Comparison of ENCODE assay signal across 26 mouse cellular contexts in genomic region chr12:119777559-119777958, GRCm38 (mm10).
DNase-seq lines count a peak whose midpoint lies in the region; ATAC-seq and TF ChIP-seq lines count a peak whose summit lies in the region.
"Had no signal": no experiment of that assay in that cellular context is flagged by ENCODE, and none has a peak within 500 bp of the region (broad histone marks: within the 10 kb centered on the region; RNA-seq: fewer than 3 reads in every experiment).

No protein-coding gene starts in this region.

- no peak for ATAC-seq in heart, embryonic 11.5 days (replicated peaks; ENCODE audit: insufficient number of reproducible peaks, low FRiP score, low TSS enrichment)
- no peak for ATAC-seq in midbrain, embryonic 14.5 days (ENCODE audit: low FRiP score, low TSS enrichment)
- ATAC-seq in erythroid progenitor cell, adult 5-6 weeks (replicated peaks; ENCODE audit: low FRiP score, poor library complexity, severe bottlenecking): no peak
- ATAC-seq: activated CD4-positive, CD25-positive, alpha-beta regulatory T cell, adult 4 months; CD4-positive, CD25-positive, alpha-beta regulatory T cell, adult 4 months; forebrain, embryonic 13.5 days; forebrain, embryonic 15.5 days; forebrain, postnatal 0 days had no signal

- TF ChIP-seq CTCF in ES-Bruce4 (IDR thresholded peaks at IDR 0.05; ENCODE audit: low read depth, low read length): no peak

- H3K27ac ChIP-seq in ES-Bruce4 (ENCODE audit: insufficient read depth, low read length): peak overlapping the region; percentile 89
- H3K27ac ChIP-seq in heart, embryonic 11.5 days (ENCODE audit: low read depth, low read length): no peak overlapping the region
- H3K27ac ChIP-seq in midbrain, embryonic 14.5 days (replicated peaks; ENCODE audit: low read depth, low read length): no peak overlapping the region
- H3K27ac ChIP-seq: embryonic facial prominence, embryonic 12.5 days; embryonic facial prominence, embryonic 15.5 days; forebrain, embryonic 13.5 days; forebrain, embryonic 15.5 days had no signal

- TF ChIP-seq POLR2A in ES-Bruce4 (IDR thresholded peaks at IDR 0.05; ENCODE audit: insufficient read depth, low read length): no peak

- H3K4me1 ChIP-seq in ES-Bruce4 (ENCODE audit: control insufficient read depth, insufficient read depth, low read length): peaks cover 2% of the 10 kb centered on the region
- H3K4me1 ChIP-seq in heart, embryonic 11.5 days (ENCODE audit: control insufficient read depth, insufficient read depth, low read length): no peaks in the 10 kb centered on the region
- H3K4me1 ChIP-seq in midbrain, embryonic 14.5 days (ENCODE audit: control insufficient read depth, insufficient read depth, low read length): no peaks in the 10 kb centered on the region
- H3K4me1 ChIP-seq: embryonic facial prominence, embryonic 12.5 days; embryonic facial prominence, embryonic 15.5 days; forebrain, embryonic 13.5 days; forebrain, embryonic 15.5 days had no signal

- H3K36me3 ChIP-seq in ES-Bruce4 (ENCODE audit: control insufficient read depth, insufficient read depth, low read length, poor library complexity, severe bottlenecking): no peaks in the 10 kb centered on the region
- no peaks in the 10 kb centered on the region for H3K36me3 ChIP-seq in heart, embryonic 11.5 days (ENCODE audit: control insufficient read depth, insufficient read depth, low read length)
- H3K36me3 ChIP-seq in midbrain, embryonic 14.5 days (ENCODE audit: control insufficient read depth, insufficient read depth, low read length): no peaks in the 10 kb centered on the region
- H3K36me3 ChIP-seq: embryonic facial prominence, embryonic 12.5 days; embryonic facial prominence, embryonic 15.5 days; forebrain, embryonic 15.5 days had no signal

- H3K4me3 ChIP-seq in ES-Bruce4 (ENCODE audit: low read depth, low read length): no peak overlapping the region
- no peak overlapping the region for H3K4me3 ChIP-seq in heart, embryonic 11.5 days (ENCODE audit: low read depth, low read length)
- no peak overlapping the region for H3K4me3 ChIP-seq in midbrain, embryonic 14.5 days (replicated peaks; ENCODE audit: low read depth, low read length)
- H3K4me3 ChIP-seq: embryonic facial prominence, embryonic 12.5 days; embryonic facial prominence, embryonic 15.5 days; erythroblast, embryonic 14.5 days; forebrain, embryonic 13.5 days; forebrain, embryonic 15.5 days had no signal

- peak; percentile 82 for TF ChIP-seq EP300 in ES-Bruce4 (IDR thresholded peaks at IDR 0.05; ENCODE audit: insufficient read depth, low read depth, low read length)

- H3K27me3 ChIP-seq in ES-Bruce4 (ENCODE audit: control insufficient read depth, insufficient read depth, low read length, poor library complexity, severe bottlenecking): no peaks in the 10 kb centered on the region
- H3K27me3 ChIP-seq in heart, embryonic 11.5 days (ENCODE audit: control insufficient read depth, insufficient read depth, low read length): no peaks in the 10 kb centered on the region
- H3K27me3 ChIP-seq in midbrain, embryonic 14.5 days (ENCODE audit: control insufficient read depth, insufficient read depth, low read length): no peaks in the 10 kb centered on the region
- H3K27me3 ChIP-seq: CH12.LX; embryonic facial prominence, embryonic 12.5 days; embryonic facial prominence, embryonic 15.5 days; forebrain, embryonic 13.5 days; forebrain, embryonic 15.5 days had no signal

- H3K9ac ChIP-seq in ES-Bruce4 (ENCODE audit: low read depth, poor library complexity, severe bottlenecking): no peak overlapping the region
- no peak overlapping the region for H3K9ac ChIP-seq in heart, embryonic 11.5 days (ENCODE audit: low read depth, low read length)
- H3K9ac ChIP-seq in midbrain, embryonic 14.5 days (replicated peaks; ENCODE audit: low read length): no peak overlapping the region
- H3K9ac ChIP-seq: embryonic facial prominence, embryonic 12.5 days; embryonic facial prominence, embryonic 15.5 days; forebrain, embryonic 13.5 days; forebrain, embryonic 15.5 days; forebrain, postnatal 0 days had no signal

- H3K4me2 ChIP-seq in heart, embryonic 11.5 days: no peak overlapping the region
- no peak overlapping the region for H3K4me2 ChIP-seq in midbrain, embryonic 14.5 days (ENCODE audit: low read length)
- H3K4me2 ChIP-seq: embryonic facial prominence, embryonic 12.5 days; embryonic facial prominence, embryonic 15.5 days; forebrain, embryonic 13.5 days; forebrain, embryonic 15.5 days had no signal

- H3K9me3 ChIP-seq in ES-Bruce4 (replicated peaks; ENCODE audit: control insufficient read depth, insufficient read depth, low read length, poor library complexity, severe bottlenecking): peaks cover 9% of the 10 kb centered on the region
- H3K9me3 ChIP-seq in heart, embryonic 11.5 days (replicated peaks; ENCODE audit: control insufficient read depth, low read length): no peaks in the 10 kb centered on the region
- no peaks in the 10 kb centered on the region for H3K9me3 ChIP-seq in midbrain, embryonic 14.5 days (ENCODE audit: control insufficient read depth, low read length)
- H3K9me3 ChIP-seq: embryonic facial prominence, embryonic 12.5 days; embryonic facial prominence, embryonic 15.5 days; forebrain, embryonic 13.5 days; forebrain, embryonic 15.5 days had no signal

- 47% methylated on average over 2 of the region's 2 CpGs for WGBS in heart, embryonic 11.5 days (ENCODE audit: insufficient replicate concordance)
- 16% methylated on average over 2 of the region's 2 CpGs for WGBS in midbrain, embryonic 14.5 days

- peak; percentile 96 for DNase-seq in ES-CJ7 (ENCODE audit: low read depth, low spot score)
- peak; percentile 96 for DNase-seq in R1 (ENCODE audit: low read depth, low spot score)
- peak; percentile 92 for DNase-seq in ZHBTc4 (ENCODE audit: low read depth, low spot score)
- DNase-seq in midbrain, embryonic 14.5 days: no peak
- DNase-seq: adrenal gland, adult 8-10 months; adrenal gland, postnatal 14 days; adrenal gland, postnatal 36 days; cerebellum, adult 11 months; cerebellum, adult 18-20 months; cerebellum, adult 8-10 months; cerebellum, adult 9-11 months; cerebellum, postnatal 14 days; cerebellum, postnatal 36 days; embryo, embryonic 11 days; forebrain, postnatal 0 days had no signal
